Mouse (Mus musculus) R1 (cell line): ENCODE data around the gene Btbd6.

Experiments
- DNase-seq: peaks from one replicate; pipeline ENCODE4 v3.0.0-alpha.2; 2018; ENCODE audit warnings: low read depth, low spot score

Btbd6 gene

GRCm38 (mm10) chr12:113004993-113005392 is 28.7 kb downstream of the Btbd6 start:
- no peak for DNase-seq

- DNase-seq, result no peak
Measured at GRCm38 (mm10) chr12:113011702-113012360, 35.5 kb downstream of the Btbd6 start.

- no peak for DNase-seq
Measured at GRCm38 (mm10) chr12:113012443-113012842, 36.2 kb downstream of the Btbd6 start.

DNA sequence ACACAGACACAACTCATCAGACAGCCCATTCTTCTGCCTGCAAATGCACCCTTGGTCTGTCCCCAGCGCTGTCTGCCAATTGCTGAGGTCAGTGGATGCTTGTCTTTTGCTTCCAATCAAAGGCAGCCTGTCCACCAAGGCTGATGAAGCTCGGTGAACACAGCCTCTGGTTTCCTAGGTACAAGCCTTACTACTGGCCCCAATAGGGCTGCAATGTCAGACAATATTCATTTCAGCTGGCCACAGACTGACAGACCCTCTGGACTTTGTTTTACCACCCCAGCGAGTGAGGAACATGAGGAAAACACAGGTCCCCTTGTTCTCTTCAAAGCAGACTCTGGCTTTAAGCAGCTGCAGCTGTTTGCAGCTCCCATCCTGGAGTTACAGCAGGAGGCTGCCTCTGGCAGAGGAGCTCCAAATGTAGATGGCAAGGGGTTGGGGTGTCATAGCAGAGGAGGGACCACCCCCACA is 36.8 kb downstream of the Btbd6 start:
- no peak for DNase-seq

DNA sequence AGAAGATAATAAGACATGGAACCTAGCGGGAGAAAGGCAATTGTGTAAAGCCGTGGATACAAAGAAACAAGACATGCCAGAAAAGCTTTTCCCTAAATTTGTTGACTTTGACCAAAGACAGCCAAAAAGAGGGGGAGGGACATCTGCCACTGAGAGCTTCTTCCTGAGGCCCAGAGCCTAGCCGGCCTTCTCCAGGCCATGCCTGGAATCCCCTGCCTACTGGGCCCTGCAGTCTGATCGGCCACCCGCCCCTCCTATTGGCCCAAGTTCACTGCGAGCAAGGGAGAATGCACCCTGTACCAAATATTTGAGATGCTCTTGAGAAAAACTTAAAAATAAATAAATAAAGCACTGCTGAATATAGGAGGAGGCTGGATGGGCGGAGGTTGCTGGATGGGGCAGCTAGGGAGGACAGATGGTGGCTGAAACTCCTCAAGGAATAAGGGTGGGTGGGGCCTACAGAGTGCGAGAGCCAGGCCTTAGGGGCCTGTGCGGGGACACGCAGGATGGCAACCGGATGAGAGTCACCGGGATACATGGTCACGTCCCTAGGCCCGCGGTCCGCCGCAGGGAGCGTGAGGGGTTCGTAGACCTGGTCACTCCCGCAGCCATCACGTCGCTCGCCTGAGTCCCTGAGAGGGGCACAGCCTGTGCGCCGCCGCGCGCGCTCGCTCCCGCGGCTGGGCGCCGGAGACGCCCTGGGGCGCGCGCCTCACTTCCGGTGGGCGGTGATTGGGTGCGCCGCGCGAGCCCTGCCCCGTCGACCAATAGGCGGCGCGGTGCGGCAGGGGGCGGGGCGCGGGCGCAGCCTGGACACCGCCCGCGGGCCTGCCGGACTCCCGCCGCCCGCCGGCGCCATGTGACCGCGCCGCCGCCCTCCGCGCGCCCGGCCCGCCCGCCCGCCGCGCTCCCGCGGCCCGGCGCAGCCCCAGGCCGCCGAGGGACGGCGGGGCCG is 37.6 kb downstream of the Btbd6 start, which contains the start of gene Pacs2:
Gene Pacs2 (plus strand): TSS at position 905 of the 955 bp plus-strand sequence.
- DNase-seq, result peak; percentile 85

DNA sequence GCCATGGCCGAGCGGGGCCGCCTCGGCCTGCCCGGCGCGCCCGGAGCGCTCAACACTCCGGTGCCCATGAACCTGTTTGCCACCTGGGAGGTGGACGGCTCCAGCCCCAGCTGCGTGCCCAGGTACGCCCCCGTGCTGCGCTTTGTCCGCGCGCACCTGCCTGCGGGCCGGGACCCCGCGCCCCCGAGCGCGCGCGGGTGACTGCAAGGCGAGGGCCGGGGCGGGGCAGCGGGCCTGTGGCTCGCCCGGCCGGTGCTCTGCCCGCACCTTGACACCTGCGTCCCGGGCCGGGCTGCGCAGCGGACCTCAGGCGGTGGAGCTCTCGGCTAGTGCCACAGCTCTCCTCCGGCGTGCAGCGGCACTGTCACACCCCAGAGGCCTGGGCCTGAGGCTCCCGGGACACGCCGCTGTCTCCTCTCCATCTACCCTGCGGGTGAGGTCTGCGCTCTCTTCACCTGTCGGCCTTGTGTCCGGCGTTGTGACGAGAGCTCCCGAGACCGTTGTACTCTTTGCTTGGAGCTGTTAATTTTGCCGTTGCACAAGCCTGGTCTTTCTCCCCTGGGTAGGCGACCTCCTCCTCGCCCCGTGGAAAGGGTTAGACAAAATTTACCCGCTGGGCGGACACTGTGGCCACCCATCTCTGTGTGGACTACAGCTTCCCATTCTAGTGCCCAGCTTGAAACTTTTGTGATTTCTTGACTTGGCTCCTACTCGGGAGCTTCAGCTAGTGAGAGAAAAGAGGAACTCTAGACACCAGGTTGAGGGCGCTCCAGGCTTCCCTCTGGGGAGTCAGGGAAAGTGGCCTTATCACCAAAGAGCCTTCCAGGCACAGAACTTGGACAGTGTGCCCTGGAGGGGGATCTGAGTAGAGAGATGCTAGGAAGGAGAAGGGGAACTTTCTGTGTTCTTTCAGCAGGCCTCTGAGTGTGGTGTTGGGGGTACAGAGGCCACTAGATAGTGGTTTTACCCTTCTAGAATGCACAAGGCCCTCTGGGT is 38.6 kb downstream of the Btbd6 start:
- peak; percentile 57 for DNase-seq

- DNase-seq, result no peak
Measured at GRCm38 (mm10) chr12:113015956-113016355, 39.7 kb downstream of the Btbd6 start.

GRCm38 (mm10) chr12:113016976-113017375 is 40.7 kb downstream of the Btbd6 start:
- DNase-seq, result no peak

DNA sequence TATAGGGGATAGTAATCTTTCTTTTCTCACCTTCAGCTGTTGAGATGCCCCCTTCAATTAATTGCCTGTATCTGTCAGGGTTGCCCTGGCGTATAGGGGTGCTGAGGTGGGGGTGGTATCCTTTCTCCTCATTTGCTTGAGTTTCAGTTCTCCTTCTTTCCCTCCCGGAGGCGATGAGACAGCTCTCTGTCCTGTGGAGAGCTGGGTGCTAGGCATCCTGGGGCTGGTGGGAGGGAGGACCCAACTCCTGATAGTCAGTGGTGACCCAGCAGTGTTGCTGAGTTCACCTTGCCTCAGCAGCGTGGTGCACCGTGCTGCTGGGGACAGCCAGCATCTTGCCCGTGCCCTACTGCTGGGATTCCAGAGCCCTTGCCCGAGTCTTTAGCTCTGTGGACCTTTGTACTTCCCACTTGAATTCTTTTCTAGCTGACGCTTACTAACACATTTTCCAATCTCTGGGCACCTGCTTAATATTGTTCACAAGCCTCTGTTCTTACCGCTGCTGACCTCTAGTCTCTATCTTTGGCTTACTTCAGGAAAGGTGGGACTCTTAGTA is 41.2 kb downstream of the Btbd6 start:
- DNase-seq, result no peak

GRCm38 (mm10) chr12:113018763-113019162 is 42.5 kb downstream of the Btbd6 start:
- DNase-seq, result no peak

DNA sequence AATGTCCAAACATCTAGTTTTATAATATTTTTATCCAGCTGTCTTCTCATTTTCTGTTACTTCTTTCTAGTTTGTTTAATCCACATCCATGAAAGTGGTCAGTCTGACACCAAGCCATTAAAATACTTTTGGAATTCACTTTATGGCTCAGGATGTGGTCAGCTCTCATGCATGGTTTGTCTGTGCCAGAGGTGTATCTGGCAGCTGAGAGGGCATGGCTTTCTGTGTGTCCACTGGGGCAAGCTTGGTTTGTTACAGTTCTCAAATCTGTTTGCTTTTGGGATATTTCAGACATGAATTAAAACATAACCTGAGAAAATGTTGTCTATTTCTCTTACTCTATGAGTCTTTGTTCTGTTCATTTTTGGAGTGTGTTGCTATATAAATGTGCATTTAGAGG is 45.2 kb downstream of the Btbd6 start:
- no peak for DNase-seq

GRCm38 (mm10) chr12:113023082-113023481 is 46.8 kb downstream of the Btbd6 start:
- DNase-seq, result no peak

DNA sequence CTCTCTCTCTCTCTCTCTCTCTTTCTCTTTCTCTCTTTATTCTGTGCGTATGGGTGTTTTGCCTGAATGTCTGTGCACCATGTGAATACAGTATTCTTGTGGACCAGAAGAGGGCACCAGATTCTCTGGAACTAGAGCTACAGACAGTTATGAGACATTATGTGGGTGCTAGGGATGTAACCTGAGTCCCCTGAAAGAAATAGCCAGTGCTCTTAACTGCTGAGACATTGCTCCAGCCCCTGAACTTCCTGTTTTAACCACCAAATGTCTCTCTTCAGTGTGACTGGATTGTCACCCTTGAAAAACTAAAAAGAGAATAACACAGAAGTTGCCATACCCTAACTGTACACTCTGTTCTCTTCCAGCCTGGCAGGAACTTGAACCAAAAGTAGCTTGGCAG is 50.3 kb downstream of the Btbd6 start:
- peak; percentile 44 for DNase-seq

GRCm38 (mm10) chr12:113027495-113027894 is 51.2 kb downstream of the Btbd6 start:
- no peak for DNase-seq

DNA sequence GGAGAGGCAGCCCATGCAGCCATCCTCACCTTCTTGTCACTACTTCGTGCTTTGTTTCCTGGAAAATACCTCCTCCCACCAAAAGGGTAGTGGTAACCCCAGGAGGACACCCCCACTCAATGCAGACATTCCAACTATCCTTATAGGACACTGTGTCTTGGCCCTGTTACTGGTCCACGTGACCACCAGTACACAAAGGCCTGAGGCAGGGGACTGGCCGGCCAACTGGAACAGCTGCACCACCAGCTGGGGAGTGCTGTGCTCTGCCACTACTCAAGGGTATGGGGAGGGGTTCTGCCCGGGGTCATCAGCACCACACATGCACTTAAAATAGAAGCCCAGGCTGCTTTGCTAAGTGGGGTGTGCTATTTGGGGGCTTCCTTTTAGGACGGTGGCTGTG is 51.8 kb downstream of the Btbd6 start:
- no peak for DNase-seq
